Mouse (Mus musculus): Measurements from ENCODE around the gene Nme4. TPM values are rescaled to one million over a fixed set of nuclear protein-coding genes. Genes with fewer than 3 reads are reported as not detected.
"Not testable (repeated sequence)": the region's sequence is repeated elsewhere in the genome, so short reads cannot be mapped to it uniquely, and the experiment has no call there.

Nme4 gene
- polyA plus RNA-seq, 1 experiment from 2014 or later = 50.8 TPM

DNA sequence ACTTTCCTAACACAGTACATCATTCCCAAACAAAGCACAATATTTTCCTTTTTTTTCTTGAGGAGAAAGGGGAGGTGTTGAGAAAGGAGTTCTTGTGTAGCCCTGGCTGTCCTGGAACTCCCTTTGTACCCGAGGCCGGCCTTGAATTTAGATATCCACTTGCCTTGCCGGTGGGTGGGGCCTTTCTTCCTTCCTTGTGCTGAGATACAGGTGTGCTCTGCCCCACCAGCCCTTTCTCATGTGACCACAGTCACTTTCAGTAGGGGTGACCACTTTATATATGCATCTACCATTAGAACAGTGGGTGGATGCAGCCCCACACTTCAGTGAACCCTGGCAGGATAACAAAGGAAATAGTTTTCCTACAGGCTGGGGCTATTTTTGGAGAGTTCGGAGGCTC lies 16.3 kb upstream of the Nme4 start:
- no peak for ATAC-seq (ENCODE audit: low FRiP score, low read depth)
- Histone ChIP-seq H3K9ac (no peak overlapping the region), H3K4me2 (replicated peaks) (no peak overlapping the region), H3K36me3 (no peaks in the 10 kb centered on the region), H3K4me1 (peaks cover 13% of the 10 kb centered on the region), H3K27me3 (replicated peaks) (peaks cover 61% of the 10 kb centered on the region), H3K27ac (no peak overlapping the region), H3K4me3 (no peak overlapping the region), H3K9me3 (no peaks in the 10 kb centered on the region)
- WGBS = 29% methylated on average over 4 of the region's 4 CpGs

DNA sequence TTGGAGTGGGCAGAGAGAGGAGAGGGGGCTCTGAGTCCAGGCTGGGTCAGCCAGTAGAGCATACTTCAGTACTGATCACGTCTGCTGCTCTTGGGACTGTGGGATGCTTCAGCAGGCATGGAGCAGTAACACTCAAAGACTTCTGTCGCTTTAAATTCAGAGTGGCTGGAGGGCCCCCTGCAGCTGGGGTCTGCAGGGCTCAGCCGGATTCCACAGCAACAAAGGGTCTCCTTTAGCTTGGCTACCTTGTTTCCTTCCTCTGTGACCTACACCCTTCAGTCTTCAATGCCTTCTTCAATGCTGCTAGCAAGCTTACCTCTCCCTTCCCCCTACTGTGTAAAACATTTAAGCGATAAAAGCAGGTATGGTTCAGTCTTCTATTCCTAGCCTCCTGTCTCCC lies 15.6 kb upstream of the Nme4 start:
- Histone ChIP-seq H3K4me2 (replicated peaks) (no peak overlapping the region), H3K9ac (no peak overlapping the region), H3K27ac (no peak overlapping the region), H3K9me3 (no peaks in the 10 kb centered on the region), H3K27me3 (replicated peaks) (peaks cover 54% of the 10 kb centered on the region), H3K36me3 (no peaks in the 10 kb centered on the region), H3K4me1 (peaks cover 13% of the 10 kb centered on the region), H3K4me3 (no peak overlapping the region)
- 2% methylated on average over 4 of the region's 4 CpGs for WGBS
- ATAC-seq (ENCODE audit: low FRiP score, low read depth) = no peak

DNA sequence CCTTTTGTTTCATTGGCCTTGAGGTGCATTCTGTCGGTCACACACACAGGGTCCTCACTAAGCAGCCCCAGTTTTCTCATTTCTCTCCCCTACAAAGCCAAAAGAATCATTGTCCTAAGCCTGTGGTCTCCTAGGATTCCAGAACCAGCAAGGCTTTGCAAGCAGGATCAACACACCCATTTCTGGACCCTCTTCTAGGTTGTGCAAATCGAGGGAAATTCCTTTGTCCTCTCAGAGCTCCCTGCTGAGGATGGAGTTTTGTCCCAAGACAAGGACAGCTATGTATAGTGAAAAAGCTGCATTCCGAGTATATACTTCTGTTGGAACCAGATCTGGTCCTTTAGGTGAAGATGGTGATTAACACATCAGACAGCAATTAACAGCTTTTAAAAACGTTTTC lies 14.8 kb upstream of the Nme4 start:
- ATAC-seq (ENCODE audit: low FRiP score, low read depth) = no peak
- 28% methylated on average over 4 of the region's 4 CpGs for WGBS
- Histone ChIP-seq H3K4me3 (no peak overlapping the region), H3K4me1 (peaks cover 13% of the 10 kb centered on the region), H3K9ac (no peak overlapping the region), H3K27ac (no peak overlapping the region), H3K27me3 (replicated peaks) (peaks cover 46% of the 10 kb centered on the region), H3K9me3 (no peaks in the 10 kb centered on the region), H3K4me2 (replicated peaks) (no peak overlapping the region), H3K36me3 (no peaks in the 10 kb centered on the region)

DNA sequence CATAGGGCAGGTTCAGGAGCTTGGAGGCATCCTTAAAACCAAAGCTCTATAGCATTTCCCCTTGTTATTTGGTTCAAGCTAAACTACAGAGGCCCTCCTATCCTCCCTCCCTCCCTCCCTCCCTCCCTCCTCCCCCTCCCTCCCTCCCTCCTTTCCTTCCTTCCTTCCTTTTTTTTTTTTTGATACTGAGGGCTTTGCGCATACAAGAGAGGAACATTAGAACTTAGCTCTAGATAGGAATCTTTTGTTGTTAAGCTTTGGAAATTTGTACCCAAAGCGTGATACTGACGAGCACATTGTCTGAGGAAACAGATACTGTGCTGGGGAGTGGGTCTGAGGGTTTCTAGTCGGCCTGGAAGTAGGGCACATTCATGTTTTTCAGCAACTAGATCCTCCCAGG lies 10.2 kb upstream of the Nme4 start:
- peaks cover 2% of the 10 kb centered on the region; the same call in 1 of the 2 replicates for H3K27me3 ChIP-seq (replicated peaks)
- no peak overlapping the region for H3K4me2 ChIP-seq (replicated peaks)
- no peak overlapping the region for H3K27ac ChIP-seq
- 76% methylated on average over 4 of the region's 4 CpGs for WGBS
- no peak overlapping the region for H3K4me3 ChIP-seq
- H3K36me3 ChIP-seq = no peaks in the 10 kb centered on the region
- no peaks in the 10 kb centered on the region for H3K9me3 ChIP-seq
- no peaks in the 10 kb centered on the region for H3K4me1 ChIP-seq
- no peak for ATAC-seq (ENCODE audit: low FRiP score, low read depth)
- no peak overlapping the region for H3K9ac ChIP-seq

DNA sequence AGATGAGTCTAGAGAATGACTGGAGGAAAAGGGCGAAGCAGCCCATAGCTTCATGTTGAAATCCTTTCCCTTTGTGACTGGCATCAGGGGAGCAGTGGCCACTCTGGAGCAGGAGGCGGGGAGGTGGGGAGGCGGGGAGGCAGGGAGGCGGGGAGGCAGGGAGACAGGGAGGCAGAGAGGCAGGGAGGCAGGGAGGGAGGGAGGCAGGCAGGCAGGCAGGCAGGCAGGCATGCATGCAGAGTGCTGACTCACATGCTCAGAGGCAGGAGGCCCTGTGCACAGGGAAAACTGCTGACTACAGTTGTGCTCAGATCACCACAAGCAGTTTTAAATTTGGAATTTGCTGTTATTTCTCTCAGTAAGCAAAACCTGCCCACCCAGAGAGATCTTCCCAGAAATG lies 6.1 kb upstream of the Nme4 start:
- H3K4me2 ChIP-seq (replicated peaks) = no peak overlapping the region
- 38% methylated on average over 4 of the region's 4 CpGs for WGBS
- ATAC-seq (ENCODE audit: low FRiP score, low read depth) = no peak
- H3K36me3 ChIP-seq = no peaks in the 10 kb centered on the region
- H3K4me1 ChIP-seq = no peaks in the 10 kb centered on the region
- H3K27ac ChIP-seq = no peak overlapping the region
- H3K27me3 ChIP-seq (replicated peaks) = no peaks in the 10 kb centered on the region
- no peak overlapping the region for H3K4me3 ChIP-seq
- no peak overlapping the region for H3K9ac ChIP-seq
- no peaks in the 10 kb centered on the region for H3K9me3 ChIP-seq

DNA sequence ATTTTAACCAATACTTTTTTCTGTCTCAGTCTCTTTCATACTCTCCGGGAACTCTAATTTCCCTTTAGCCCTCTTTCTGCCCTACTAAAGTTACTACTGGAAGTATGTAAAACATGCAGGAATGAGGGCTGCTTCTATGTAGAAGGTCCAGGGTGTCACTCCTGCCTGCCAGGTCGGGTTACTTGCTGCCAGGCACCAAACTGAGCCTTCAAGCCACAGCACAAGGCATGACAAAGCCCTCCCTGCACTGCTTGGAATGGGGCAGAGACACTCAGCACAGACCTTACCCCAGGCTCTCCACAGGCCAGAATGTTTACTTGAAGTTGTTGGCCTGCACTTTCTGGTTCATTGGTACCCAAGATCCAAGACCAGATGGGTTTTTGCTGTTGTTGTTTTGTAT lies 4.8 kb upstream of the Nme4 start:
- H3K9ac ChIP-seq = no peak overlapping the region
- no peaks in the 10 kb centered on the region for H3K27me3 ChIP-seq (replicated peaks)
- H3K9me3 ChIP-seq = no peaks in the 10 kb centered on the region
- H3K4me1 ChIP-seq = no peaks in the 10 kb centered on the region
- ATAC-seq (ENCODE audit: low FRiP score, low read depth) = no peak
- WGBS = 54% methylated on average over 2 of the region's 2 CpGs
- no peak overlapping the region for H3K27ac ChIP-seq
- no peak overlapping the region for H3K4me3 ChIP-seq
- no peak overlapping the region for H3K4me2 ChIP-seq (replicated peaks)
- H3K36me3 ChIP-seq = no peaks in the 10 kb centered on the region

DNA sequence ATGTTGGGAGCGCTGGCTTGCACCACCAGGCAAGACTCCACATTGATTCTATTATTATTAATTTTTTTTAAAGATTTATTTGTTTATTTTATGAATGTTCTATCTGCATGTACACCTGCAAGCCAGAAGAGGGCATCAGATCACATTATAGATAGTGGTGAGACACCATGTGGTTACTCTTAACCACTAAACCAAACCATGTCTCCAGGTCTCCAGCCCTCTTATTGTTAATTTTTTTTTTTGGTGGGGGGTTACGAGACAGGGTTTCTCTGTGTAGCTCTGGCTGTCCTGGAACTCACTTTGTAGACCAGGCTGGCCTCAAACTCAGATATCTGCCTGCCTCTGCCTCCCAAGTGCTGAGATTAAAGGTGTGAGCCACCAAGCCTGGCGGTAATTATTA lies 3.9 kb upstream of the Nme4 start:
- 60% methylated on average over 3 of the region's 3 CpGs for WGBS
- not testable (repeated sequence) for ATAC-seq (ENCODE audit: low FRiP score, low read depth); H3K4me2 ChIP-seq (replicated peaks); H3K4me3 ChIP-seq; H3K36me3 ChIP-seq; H3K27me3 ChIP-seq (replicated peaks); H3K27ac ChIP-seq; H3K4me1 ChIP-seq; H3K9me3 ChIP-seq; H3K9ac ChIP-seq

DNA sequence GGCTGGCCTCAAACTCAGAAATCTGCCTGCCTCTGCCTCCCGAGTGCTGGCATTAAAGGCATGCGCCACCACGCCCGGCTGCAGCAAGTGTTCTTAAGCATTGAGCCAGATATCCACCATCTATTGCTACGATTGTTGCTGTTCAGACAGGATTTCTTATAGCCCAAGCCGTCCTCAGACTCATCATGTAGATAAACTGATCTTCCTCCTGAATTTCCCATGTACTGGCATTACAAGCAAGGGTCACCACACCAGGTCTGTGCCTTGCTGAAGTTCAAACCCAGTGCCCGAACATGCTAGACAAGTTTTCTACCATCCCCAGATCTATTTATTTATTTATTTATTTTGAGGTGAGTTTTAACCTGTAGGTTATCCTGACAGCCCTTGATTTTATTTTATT lies 3.1 kb upstream of the Nme4 start:
- H3K9ac ChIP-seq = no peak overlapping the region
- H3K27me3 ChIP-seq (replicated peaks) = no peaks in the 10 kb centered on the region
- H3K9me3 ChIP-seq = no peaks in the 10 kb centered on the region
- ATAC-seq (ENCODE audit: low FRiP score, low read depth) = no peak
- no peak overlapping the region for H3K4me3 ChIP-seq
- H3K4me2 ChIP-seq (replicated peaks) = no peak overlapping the region
- no peaks in the 10 kb centered on the region for H3K36me3 ChIP-seq
- no peak overlapping the region for H3K27ac ChIP-seq
- WGBS = 91% methylated on average over 7 of the region's 7 CpGs
- no peaks in the 10 kb centered on the region for H3K4me1 ChIP-seq

DNA sequence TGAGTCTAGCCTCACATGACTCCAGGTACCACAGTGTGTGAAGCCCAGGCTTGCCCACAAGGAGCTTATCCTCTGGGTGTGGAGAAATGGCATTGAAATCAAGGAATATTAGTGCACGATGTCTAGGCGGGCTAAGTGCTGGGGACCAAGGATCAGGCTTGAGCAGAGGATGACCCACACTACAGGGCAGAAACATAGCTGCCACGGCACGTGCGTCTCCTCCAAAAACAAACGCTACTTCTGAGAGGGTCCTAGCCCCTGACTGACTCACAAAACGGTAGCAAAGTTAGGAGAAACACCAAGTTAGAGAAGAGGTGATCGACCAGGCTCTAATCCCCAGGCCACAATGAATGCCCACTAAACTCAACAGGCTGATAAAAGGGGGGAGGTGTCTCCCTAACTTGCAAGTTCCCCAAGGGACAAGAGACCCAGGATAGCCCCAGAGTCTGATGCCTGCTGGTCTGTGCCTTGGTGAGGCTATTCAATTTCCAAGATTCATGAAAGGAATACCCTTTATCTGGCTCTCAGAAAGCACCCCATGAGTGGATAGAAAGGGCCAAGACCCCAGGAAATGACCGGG lies 781 bp downstream of the Nme4 start:
- Histone ChIP-seq H3K4me1 (no peaks in the 10 kb centered on the region), H3K4me3 (peak overlapping the region; percentile 56), H3K27me3 (replicated peaks) (no peaks in the 10 kb centered on the region), H3K27ac (no peak overlapping the region), H3K4me2 (replicated peaks) (peak overlapping the region; percentile 87), H3K36me3 (peaks cover 4% of the 10 kb centered on the region; the same call in 1 of the 2 replicates), H3K9ac (peak overlapping the region; percentile 78), H3K9me3 (no peaks in the 10 kb centered on the region)
- 29% methylated on average over 9 of the region's 9 CpGs for WGBS
- ATAC-seq (ENCODE audit: low FRiP score, low read depth) = no peak

DNA sequence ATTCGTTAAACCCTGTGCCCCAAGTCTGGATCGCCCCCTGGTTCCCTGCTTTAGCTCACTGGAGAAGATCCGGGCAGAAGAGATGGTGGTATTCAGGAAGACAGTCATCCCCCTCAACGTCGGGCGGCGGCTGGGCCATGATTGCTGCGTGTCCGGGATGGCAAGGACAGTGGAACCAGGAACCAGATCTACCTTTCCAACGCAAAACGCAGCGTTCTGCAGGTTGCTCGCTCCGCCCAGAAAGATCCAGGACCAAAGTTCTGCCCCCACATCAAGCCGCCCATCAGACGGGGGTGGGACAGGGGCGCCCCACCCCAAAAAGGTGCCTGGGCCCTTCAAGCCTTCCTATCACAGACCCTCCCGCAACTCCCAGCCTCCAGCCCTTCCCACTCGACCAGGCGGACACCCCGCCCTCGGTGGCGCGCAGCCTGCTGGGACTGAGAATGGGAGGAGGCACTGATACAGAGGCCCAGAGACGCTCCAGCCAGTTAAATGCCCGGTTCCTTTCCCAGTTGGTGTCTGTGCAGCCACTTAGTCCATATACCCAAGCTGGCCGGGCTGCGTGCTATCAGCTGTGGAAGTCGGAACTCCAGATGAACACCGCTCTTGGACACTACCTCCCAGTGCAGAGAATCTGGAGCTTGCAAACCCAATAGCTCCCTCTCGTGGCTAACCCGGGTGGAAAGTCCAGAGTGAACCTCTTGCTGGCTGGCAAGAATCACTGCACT lies 5.3 kb downstream of the Nme4 start, which contains the start of gene Decr2:
Gene Decr2 (minus strand): TSS at position 433 of the 728 bp plus-strand sequence.
- WGBS = 2% methylated on average over 32 of the region's 32 CpGs
- Histone ChIP-seq H3K27ac (peak within 1 kb of the TSS; percentile 26; the same call in 1 of the 2 replicates), H3K9me3 (no peaks in the 10 kb centered on the region), H3K27me3 (replicated peaks) (no peaks in the 10 kb centered on the region), H3K9ac (peak within 1 kb of the TSS; percentile 69), H3K4me3 (peak within 1 kb of the TSS; percentile 50), H3K4me1 (no peaks in the 10 kb centered on the region), H3K4me2 (replicated peaks) (peak within 1 kb of the TSS; percentile 84), H3K36me3 (peaks cover 4% of the 10 kb centered on the region; the same call in 1 of the 2 replicates)
- peak; percentile 68 for ATAC-seq (ENCODE audit: low FRiP score, low read depth)

DNA sequence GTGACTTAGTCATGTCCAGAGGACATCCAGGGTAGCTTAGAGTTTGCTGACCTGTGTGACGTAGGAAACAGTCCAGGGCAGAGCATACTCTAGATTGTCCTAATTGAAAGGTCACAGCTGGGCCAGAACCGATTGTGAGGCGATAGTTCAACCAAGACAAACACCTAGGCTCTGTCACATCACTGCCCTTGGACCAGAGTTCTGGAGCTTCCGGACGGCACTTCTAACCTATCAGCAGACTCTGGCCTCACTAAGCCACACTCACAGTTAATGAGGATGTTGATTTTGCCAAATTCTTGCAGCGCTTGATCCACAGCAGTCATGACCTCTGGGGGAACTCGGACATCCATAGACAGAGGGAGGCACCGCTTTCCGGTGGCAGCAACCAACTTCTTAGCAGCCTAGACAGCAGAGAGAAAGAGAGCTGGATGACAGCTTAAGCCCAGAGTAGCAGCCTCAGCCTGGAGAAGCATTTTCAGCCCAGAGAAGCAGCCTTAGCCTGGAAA lies 8.3 kb downstream of the Nme4 start:
- H3K4me1 ChIP-seq = no peaks in the 10 kb centered on the region
- no peak overlapping the region for H3K27ac ChIP-seq
- H3K4me3 ChIP-seq = no peak overlapping the region
- no peak for ATAC-seq (ENCODE audit: low FRiP score, low read depth)
- H3K9ac ChIP-seq = no peak overlapping the region
- no peak overlapping the region for H3K4me2 ChIP-seq (replicated peaks)
- H3K27me3 ChIP-seq (replicated peaks) = no peaks in the 10 kb centered on the region
- H3K9me3 ChIP-seq = no peaks in the 10 kb centered on the region
- 93% methylated on average over 9 of the region's 9 CpGs for WGBS
- H3K36me3 ChIP-seq = peaks cover 6% of the 10 kb centered on the region

DNA sequence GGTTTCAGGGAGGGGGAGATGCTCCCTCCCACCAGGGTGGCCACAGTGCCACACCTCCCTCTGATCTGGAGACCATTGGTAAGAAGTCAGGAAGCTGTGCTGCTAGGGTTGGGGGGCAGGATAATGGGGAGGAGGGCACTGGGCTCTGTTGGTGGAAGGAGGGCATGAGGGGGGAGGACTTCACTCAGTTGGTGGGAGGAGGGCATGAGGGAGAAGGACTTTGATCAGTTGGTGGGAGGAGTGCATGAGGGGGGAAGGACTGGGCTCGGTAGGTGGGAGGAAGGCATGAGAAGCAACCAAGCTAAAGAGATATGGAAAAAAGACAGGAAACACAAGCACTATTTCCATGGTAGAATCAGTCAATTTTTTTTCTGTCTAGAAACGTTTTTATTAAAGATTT lies 14.5 kb downstream of the Nme4 start:
- peaks cover 8% of the 10 kb centered on the region; the same call in 1 of the 2 replicates for H3K36me3 ChIP-seq
- no peaks in the 10 kb centered on the region for H3K9me3 ChIP-seq
- no peak overlapping the region for H3K27ac ChIP-seq
- H3K9ac ChIP-seq = no peak overlapping the region
- H3K27me3 ChIP-seq (replicated peaks) = no peaks in the 10 kb centered on the region
- no peak overlapping the region for H3K4me2 ChIP-seq (replicated peaks)
- 49% methylated on average over 2 of the region's 2 CpGs for WGBS
- H3K4me1 ChIP-seq = no peaks in the 10 kb centered on the region
- no peak for ATAC-seq (ENCODE audit: low FRiP score, low read depth)
- no peak overlapping the region for H3K4me3 ChIP-seq

DNA sequence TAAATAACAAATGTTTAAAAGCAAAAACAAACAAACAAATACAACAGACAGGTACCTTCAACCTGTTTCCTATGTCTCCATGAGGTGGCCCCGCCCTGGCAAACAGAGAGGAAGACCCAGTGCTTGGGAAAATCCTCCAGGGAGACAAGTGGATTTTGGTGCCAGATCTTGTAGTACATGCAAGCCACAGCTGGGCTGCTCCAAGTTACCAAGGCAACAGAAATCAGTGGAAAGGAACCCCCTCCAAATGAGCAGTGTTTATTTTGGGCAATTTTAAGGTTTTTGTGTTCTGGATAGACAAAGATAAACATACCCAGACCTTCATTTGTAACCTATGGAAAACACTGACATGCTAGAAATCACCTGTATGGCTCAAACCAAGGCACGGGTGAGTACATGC lies 16.6 kb downstream of the Nme4 start:
- ATAC-seq (ENCODE audit: low FRiP score, low read depth) = no peak
- Histone ChIP-seq H3K27me3 (replicated peaks) (no peaks in the 10 kb centered on the region), H3K4me2 (replicated peaks) (no peak overlapping the region), H3K9ac (no peak overlapping the region), H3K36me3 (peaks cover 8% of the 10 kb centered on the region; the same call in 1 of the 2 replicates), H3K27ac (no peak overlapping the region), H3K4me1 (no peaks in the 10 kb centered on the region), H3K4me3 (no peak overlapping the region), H3K9me3 (no peaks in the 10 kb centered on the region)
- 76% methylated on average over 2 of the region's 2 CpGs for WGBS

Measured in neural tube, embryonic 12.5 days (tissue).